Mouse (Mus musculus) heart, adult 9 months (tissue): ENCODE data around the gene Itpkb.

Experiments
- DNase-seq, 2 experiments: peaks; one replicate each; pipeline ENCODE4 v3.0.0; 2022; ENCODE audit warnings: low spot score in 2 of 2

Itpkb gene

GRCm38 (mm10) chr1:180314641-180315040 is 15.6 kb upstream of the Itpkb start:
- no peak for DNase-seq

- DNase-seq, result no peak
Observed at GRCm38 (mm10) chr1:180315127-180315526, 15.2 kb upstream of the Itpkb start.

GRCm38 (mm10) chr1:180317450-180317849 is 12.8 kb upstream of the Itpkb start:
- DNase-seq, result no peak

GRCm38 (mm10) chr1:180318407-180318806 is 11.9 kb upstream of the Itpkb start:
- DNase-seq, result no peak

- DNase-seq, result no peak
Observed at GRCm38 (mm10) chr1:180319895-180320294, 10.4 kb upstream of the Itpkb start.

GRCm38 (mm10) chr1:180322896-180323295 is 7.4 kb upstream of the Itpkb start:
- no peak for DNase-seq

GRCm38 (mm10) chr1:180323491-180323890 is 6.8 kb upstream of the Itpkb start:
- DNase-seq, result no peak

- DNase-seq, result no peak
Observed at GRCm38 (mm10) chr1:180324271-180324670, 6.0 kb upstream of the Itpkb start.

- DNase-seq, result peak; percentile 64 to 65
Observed at GRCm38 (mm10) chr1:180328794-180329665, 1.3 kb upstream of the Itpkb start.

GRCm38 (mm10) chr1:180329706-180330105 is 579 bp upstream of the Itpkb start:
- no peak for DNase-seq

GRCm38 (mm10) chr1:180330707-180331545 is 641 bp downstream of the Itpkb start:
- peak; percentile 31 to 32 for DNase-seq

GRCm38 (mm10) chr1:180331546-180332075 is 1.3 kb downstream of the Itpkb start:
- peak in 1 of 2 experiments; percentile 53 for DNase-seq

GRCm38 (mm10) chr1:180332076-180332927 is 2.0 kb downstream of the Itpkb start:
- DNase-seq, result no peak

GRCm38 (mm10) chr1:180332928-180333440 is 2.7 kb downstream of the Itpkb start:
- no peak for DNase-seq

GRCm38 (mm10) chr1:180333588-180333987 is 3.3 kb downstream of the Itpkb start:
- DNase-seq, result peak; percentile 61 to 78

- no peak for DNase-seq
Observed at GRCm38 (mm10) chr1:180334541-180334940, 4.3 kb downstream of the Itpkb start.

- no peak for DNase-seq
Observed at GRCm38 (mm10) chr1:180335513-180336375, 5.5 kb downstream of the Itpkb start.

GRCm38 (mm10) chr1:180338358-180338757 is 8.1 kb downstream of the Itpkb start:
- no peak for DNase-seq

- DNase-seq, result no peak
Observed at GRCm38 (mm10) chr1:180339143-180339542, 8.9 kb downstream of the Itpkb start.

- DNase-seq, result no peak
Observed at GRCm38 (mm10) chr1:180342944-180343343, 12.7 kb downstream of the Itpkb start.
